Mouse (Mus musculus): ENCODE results near the gene Dbp. TPM values are rescaled to one million over a fixed set of nuclear protein-coding genes. Genes with fewer than 3 reads are reported as not detected.

Gene Dbp
- polyA plus RNA-seq, 1 experiment: 26.2 TPM

- no peak for TF ChIP-seq USF1 (IDR thresholded peaks at IDR 0.05; ENCODE audit: low read depth)
- TF ChIP-seq MYOG (IDR thresholded peaks at IDR 0.05; ENCODE audit: control insufficient read depth in 1 of 3, insufficient read depth in 1 of 3, insufficient read length in 2 of 3, low read depth in 2 of 3): peak in 1 of 3 experiments; percentile 11
- no peak for TF ChIP-seq REST (IDR thresholded peaks at IDR 0.05; ENCODE audit: insufficient read depth, insufficient read length)
- TF ChIP-seq MAX (IDR thresholded peaks at IDR 0.05; ENCODE audit: low read depth): no peak
- no peak for TF ChIP-seq SRF (IDR thresholded peaks at IDR 0.05; ENCODE audit: control insufficient read depth, insufficient read length, low read depth)
- TF ChIP-seq E2F4 (IDR thresholded peaks at IDR 0.05; ENCODE audit: insufficient read depth): no peak
- peak; percentile 79 for TF ChIP-seq POLR2A (IDR thresholded peaks at IDR 0.05; ENCODE audit: insufficient read length, low read depth)
- peak; percentile 82 for TF ChIP-seq POLR2AphosphoS2 (IDR thresholded peaks at IDR 0.05; ENCODE audit: insufficient read length, low read depth)
- peak in 1 of 3 experiments; percentile 27 for TF ChIP-seq MYOD1 (IDR thresholded peaks at IDR 0.05; ENCODE audit: control insufficient read depth in 1 of 3, insufficient read length in 2 of 3, low read depth in 2 of 3)
- Histone ChIP-seq H3K79me2 (ENCODE audit: control insufficient read depth, insufficient read depth) (no peaks in the 10 kb centered on the region), H3K4me3 (peak overlapping the region; percentile 51), H3K27me3 (ENCODE audit: control insufficient read depth, insufficient read depth, insufficient read length) (no peaks in the 10 kb centered on the region), H3K4me2 (ENCODE audit: low read depth) (peak overlapping the region; percentile 73), H3K36me3 (ENCODE audit: control insufficient read depth, insufficient read depth) (no peaks in the 10 kb centered on the region), H3ac (ENCODE audit: control insufficient read depth, insufficient read length) (peak overlapping the region; percentile 73)
Observed at GRCm38 (mm10) chr7:45706721-45707241, 1.9 kb downstream of the Dbp start.

GRCm38 (mm10) chr7:45707375-45707967 is 2.6 kb downstream of the Dbp start:
- Histone ChIP-seq H3ac (ENCODE audit: control insufficient read depth, insufficient read length) (peak overlapping the region; percentile 73), H3K36me3 (ENCODE audit: control insufficient read depth, insufficient read depth) (no peaks in the 10 kb centered on the region), H3K4me3 (peak overlapping the region; percentile 51), H3K79me2 (ENCODE audit: control insufficient read depth, insufficient read depth) (no peaks in the 10 kb centered on the region), H3K27me3 (ENCODE audit: control insufficient read depth, insufficient read depth, insufficient read length) (no peaks in the 10 kb centered on the region), H3K4me2 (ENCODE audit: low read depth) (peak overlapping the region; percentile 73)
- TF ChIP-seq SRF (IDR thresholded peaks at IDR 0.05; ENCODE audit: control insufficient read depth, insufficient read length, low read depth): no peak
- TF ChIP-seq POLR2A (IDR thresholded peaks at IDR 0.05; ENCODE audit: insufficient read length, low read depth): peak; percentile 54
- no peak for TF ChIP-seq REST (IDR thresholded peaks at IDR 0.05; ENCODE audit: insufficient read depth, insufficient read length)
- TF ChIP-seq POLR2AphosphoS2 (IDR thresholded peaks at IDR 0.05; ENCODE audit: insufficient read length, low read depth): peak; percentile 92
- peak; percentile 82 for TF ChIP-seq USF1 (IDR thresholded peaks at IDR 0.05; ENCODE audit: low read depth)
- TF ChIP-seq MYOD1 (IDR thresholded peaks at IDR 0.05; ENCODE audit: control insufficient read depth in 1 of 3, insufficient read length in 2 of 3, low read depth in 2 of 3): peak in 2 of 3 experiments; percentile 21 to 27

DNA sequence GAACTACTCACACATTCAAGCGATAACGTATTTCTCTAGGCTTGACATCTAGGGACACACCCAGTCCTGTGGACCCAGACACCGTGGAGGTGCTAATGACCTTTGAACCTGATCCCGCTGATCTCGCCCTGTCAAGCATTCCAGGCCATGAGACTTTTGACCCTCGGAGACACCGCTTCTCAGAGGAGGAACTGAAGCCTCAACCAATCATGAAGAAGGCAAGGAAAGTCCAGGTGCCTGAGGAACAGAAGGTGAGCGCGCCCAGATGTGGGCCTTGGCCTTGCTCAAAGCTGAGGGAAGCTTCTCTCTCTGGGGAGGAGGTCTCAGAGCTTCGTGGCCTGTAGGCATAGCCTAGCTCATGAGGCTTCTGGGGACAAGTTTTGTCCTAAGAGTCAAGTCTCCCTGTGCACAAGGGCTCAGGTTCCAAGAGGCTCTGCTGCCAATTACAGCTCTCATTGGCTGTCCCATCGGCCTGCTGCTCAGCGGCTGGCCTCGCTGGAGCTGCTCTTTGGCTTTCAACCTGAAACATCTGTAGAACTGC is 3.4 kb downstream of the Dbp start:
- no peaks in the 10 kb centered on the region for H3K36me3 ChIP-seq (ENCODE audit: control insufficient read depth, insufficient read depth)
- H3K4me3 ChIP-seq: peak overlapping the region; percentile 51
- H3K27me3 ChIP-seq (ENCODE audit: control insufficient read depth, insufficient read depth, insufficient read length): no peaks in the 10 kb centered on the region
- H3ac ChIP-seq (ENCODE audit: control insufficient read depth, insufficient read length): no peak overlapping the region
- TF ChIP-seq POLR2AphosphoS2 (IDR thresholded peaks at IDR 0.05; ENCODE audit: insufficient read length, low read depth): peak; percentile 84
- TF ChIP-seq MYOD1 (IDR thresholded peaks at IDR 0.05; ENCODE audit: control insufficient read depth in 1 of 3, insufficient read length in 2 of 3, low read depth in 2 of 3): no peak
- peak overlapping the region; percentile 73 for H3K4me2 ChIP-seq (ENCODE audit: low read depth)
- H3K79me2 ChIP-seq (ENCODE audit: control insufficient read depth, insufficient read depth): no peaks in the 10 kb centered on the region

GRCm38 (mm10) chr7:45709036-45709435 is 4.1 kb downstream of the Dbp start:
- H3K4me3 ChIP-seq: no peak overlapping the region
- H3K79me2 ChIP-seq (ENCODE audit: control insufficient read depth, insufficient read depth): peaks cover 3% of the 10 kb centered on the region
- no peak for TF ChIP-seq TCF12 (IDR thresholded peaks at IDR 0.05; ENCODE audit: insufficient read depth, poor library complexity, severe bottlenecking)
- no peak for TF ChIP-seq POLR2A (IDR thresholded peaks at IDR 0.05; ENCODE audit: insufficient read length, low read depth)
- peak; percentile 57 for TF ChIP-seq POLR2AphosphoS2 (IDR thresholded peaks at IDR 0.05; ENCODE audit: insufficient read length, low read depth)
- TF ChIP-seq MYOD1 (IDR thresholded peaks at IDR 0.05; ENCODE audit: control insufficient read depth in 1 of 3, insufficient read length in 2 of 3, low read depth in 2 of 3): no peak
- TF ChIP-seq CEBPB (IDR thresholded peaks at IDR 0.05; ENCODE audit: insufficient read depth, poor library complexity, severe bottlenecking): no peak
- TF ChIP-seq USF1 (IDR thresholded peaks at IDR 0.05; ENCODE audit: low read depth): no peak
- no peak for TF ChIP-seq E2F4 (IDR thresholded peaks at IDR 0.05; ENCODE audit: insufficient read depth)
- H3K27me3 ChIP-seq (ENCODE audit: control insufficient read depth, insufficient read depth, insufficient read length): no peaks in the 10 kb centered on the region
- H3K4me2 ChIP-seq (ENCODE audit: low read depth): no peak overlapping the region
- H3K36me3 ChIP-seq (ENCODE audit: control insufficient read depth, insufficient read depth): no peaks in the 10 kb centered on the region
- no peak overlapping the region for H3ac ChIP-seq (ENCODE audit: control insufficient read depth, insufficient read length)

- Histone ChIP-seq H3K27me3 (ENCODE audit: control insufficient read depth, insufficient read depth, insufficient read length) (no peaks in the 10 kb centered on the region), H3K36me3 (ENCODE audit: control insufficient read depth, insufficient read depth) (no peaks in the 10 kb centered on the region), H3K4me2 (ENCODE audit: low read depth) (no peak overlapping the region), H3K4me3 (no peak overlapping the region), H3K79me2 (ENCODE audit: control insufficient read depth, insufficient read depth) (peaks cover 10% of the 10 kb centered on the region), H3ac (ENCODE audit: control insufficient read depth, insufficient read length) (no peak overlapping the region)
- TF ChIP-seq POLR2A (IDR thresholded peaks at IDR 0.05; ENCODE audit: insufficient read length, low read depth) (peak; percentile 51), MAX (IDR thresholded peaks at IDR 0.05; ENCODE audit: low read depth) (no peak), POLR2AphosphoS2 (IDR thresholded peaks at IDR 0.05; ENCODE audit: insufficient read length, low read depth) (peak; percentile 97)
Observed at GRCm38 (mm10) chr7:45709677-45710355, 4.9 kb downstream of the Dbp start.

Measured in myocyte (in vitro differentiated cells).